Mouse (Mus musculus): ENCODE results near the gene Slc25a13. TPM values are rescaled to one million over a fixed set of nuclear protein-coding genes. Genes with fewer than 3 reads are reported as not detected.

Gene Slc25a13
- polyA plus RNA-seq (2012; rRNA removed), result 71.2 and 76.5 TPM in 2 replicates

GRCm38 (mm10) chr6:6216507-6217285 is at the start of gene Slc25a13:
Slc25a13 (minus strand) TSS chr6:6217173.

Measured in liver, embryonic 18 days (tissue).